Mouse (Mus musculus): ENCODE data around the gene Fggy.

GRCm38 (mm10) chr4:95793647-95794328 lies 236.5 kb downstream of the Fggy start:
- TF ChIP-seq CTCF (IDR thresholded peaks at IDR 0.05; ENCODE audit: control insufficient read depth, insufficient read depth, insufficient replicate concordance, low read depth, low read length), result no peak
- TF ChIP-seq POLR2A (IDR thresholded peaks at IDR 0.05; ENCODE audit: control insufficient read depth, low read depth, low read length), result no peak
